Mouse (Mus musculus) layer of hippocampus, adult 8-10 months (tissue): ENCODE data around the gene Zfp13. TPM values are rescaled to one million over a fixed set of nuclear protein-coding genes. Genes with fewer than 3 reads are reported as not detected.
A peak's percentile ranks its signal among the peaks of the same experiment; 100 is the strongest.

Experiments
- DNase-seq, 2 experiments: peaks; one replicate each; pipeline ENCODE4 v3.0.0; 2022; ENCODE audit warnings: low spot score in 2 of 2
- total RNA-seq, 4 experiments: library from RNA; stranded (reverse); gene quantifications; 2 replicates each; pipeline ENCODE4 v1.2.4; 2022

The Zfp13 gene
- total RNA-seq, 4 experiments from 2014 or later = 28.9 to 32.6 (median 31.6) TPM

DNA sequence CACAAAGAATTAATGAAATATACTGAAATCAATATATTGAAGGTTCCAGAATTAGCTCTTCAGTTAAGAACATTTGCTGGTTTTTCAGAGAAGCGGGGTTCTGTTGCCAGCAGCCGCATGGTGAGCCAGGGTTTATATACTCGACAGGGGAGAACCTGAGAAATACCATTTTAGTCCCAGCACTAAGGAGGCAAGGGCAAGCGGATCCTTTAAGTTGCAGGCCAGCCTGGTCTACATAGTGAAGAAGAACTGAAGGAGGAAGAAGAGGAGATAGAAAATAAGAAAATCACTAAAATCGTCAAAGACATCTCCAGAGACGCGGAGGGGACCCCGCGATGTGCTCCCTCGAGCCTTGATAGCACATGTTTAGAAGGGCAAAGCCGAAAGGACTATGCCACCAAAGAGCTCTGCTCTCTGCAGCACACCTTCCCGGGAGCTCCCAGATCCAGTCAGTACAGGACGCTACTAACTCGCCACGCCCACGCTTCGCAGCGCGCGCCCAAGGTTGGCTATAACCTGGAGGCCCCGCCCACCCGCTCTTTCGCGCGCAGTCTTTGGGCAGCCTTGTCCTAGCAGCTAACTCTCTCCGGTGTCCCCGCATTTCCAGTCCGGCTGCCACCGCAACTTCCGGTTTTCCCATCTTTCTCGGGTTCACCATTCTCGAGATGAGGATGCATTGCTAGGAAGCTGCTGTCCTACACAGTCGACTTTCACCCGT lies 6.9 kb downstream of the Zfp13 start:
- peak; percentile 93 to 96 for DNase-seq

- no peak for DNase-seq
These were observed 12.0 kb downstream of the Zfp13 start for GRCm38 (mm10) chr17:23587253-23587652.

GRCm38 (mm10) chr17:23585721-23586491 lies 13.4 kb downstream of the Zfp13 start:
- peak; percentile 62 to 74 for DNase-seq

- DNase-seq = no peak
These were observed 14.5 kb downstream of the Zfp13 start for GRCm38 (mm10) chr17:23584786-23585185.

DNA sequence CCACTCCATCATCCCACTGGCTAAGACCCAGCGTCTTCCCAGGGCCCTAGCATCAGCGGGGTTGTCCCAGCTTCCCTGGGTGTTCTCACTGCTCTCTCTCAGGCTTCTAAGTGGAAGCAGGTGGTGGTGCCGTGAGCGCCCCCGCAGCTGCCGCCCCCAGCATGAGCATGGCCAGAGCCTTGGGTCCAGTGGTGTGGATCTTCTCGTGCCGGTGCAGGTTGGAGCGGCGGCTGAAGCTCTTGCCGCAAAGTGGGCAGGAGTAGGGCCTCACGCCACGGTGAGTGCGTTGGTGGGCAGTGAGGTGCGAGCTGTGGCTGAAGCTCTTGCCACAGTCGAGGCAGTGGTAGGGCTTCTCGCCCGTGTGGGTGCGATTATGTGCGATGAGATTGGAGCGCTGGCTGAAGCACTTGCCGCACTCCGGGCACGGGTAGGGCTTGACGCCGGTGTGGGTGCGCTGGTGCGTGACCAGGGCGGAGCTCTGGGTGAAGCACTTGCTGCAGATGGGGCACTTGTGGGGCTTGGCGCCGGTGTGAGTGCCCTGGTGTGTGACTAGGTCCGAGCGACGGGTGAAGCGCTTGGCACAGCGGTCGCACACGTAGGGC lies 23.2 kb downstream of the Zfp13 start:
- DNase-seq = no peak

- DNase-seq = no peak
These were observed 25.2 kb downstream of the Zfp13 start for GRCm38 (mm10) chr17:23574130-23574529.

DNA sequence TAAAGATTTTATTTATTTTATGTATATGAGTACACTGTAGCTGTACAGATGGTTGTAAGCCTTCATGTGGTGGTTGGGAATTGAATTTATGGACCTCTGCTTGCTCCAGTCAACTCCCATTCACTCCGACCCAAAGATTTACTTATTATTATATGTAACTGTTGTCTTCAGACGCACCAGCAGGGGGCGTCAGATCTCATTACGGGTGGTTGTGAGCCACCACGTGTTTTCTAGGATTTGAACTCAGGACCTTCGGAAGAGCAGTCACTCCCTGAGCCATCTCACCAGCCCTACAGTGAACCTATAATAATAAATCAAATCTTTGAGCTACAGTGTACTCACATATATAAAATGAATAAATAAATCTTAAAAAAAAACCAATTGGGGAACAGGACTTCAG lies 27.2 kb downstream of the Zfp13 start:
- DNase-seq = no peak

DNA sequence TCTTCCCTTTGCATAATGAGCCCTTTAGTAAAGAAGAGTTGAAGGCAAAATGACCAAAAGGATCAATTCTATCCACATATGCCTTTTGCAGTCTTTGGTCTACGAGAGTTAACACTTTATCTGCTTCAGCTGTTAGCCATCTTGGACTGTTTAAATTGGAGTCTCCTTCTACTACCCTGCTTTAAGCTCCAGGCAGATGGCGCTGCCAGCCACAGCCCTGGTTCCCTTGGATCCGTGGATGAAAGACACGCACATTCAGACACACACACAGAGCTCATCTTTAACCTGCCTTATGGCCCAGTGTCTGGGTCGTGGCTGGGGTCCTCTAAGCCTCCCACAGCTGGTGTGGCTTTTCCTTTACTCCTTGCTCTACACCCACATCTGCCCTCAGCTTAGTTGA lies 28.2 kb downstream of the Zfp13 start:
- no peak for DNase-seq

- no peak for DNase-seq
These were observed 29.3 kb downstream of the Zfp13 start for GRCm38 (mm10) chr17:23570017-23570416.

DNA sequence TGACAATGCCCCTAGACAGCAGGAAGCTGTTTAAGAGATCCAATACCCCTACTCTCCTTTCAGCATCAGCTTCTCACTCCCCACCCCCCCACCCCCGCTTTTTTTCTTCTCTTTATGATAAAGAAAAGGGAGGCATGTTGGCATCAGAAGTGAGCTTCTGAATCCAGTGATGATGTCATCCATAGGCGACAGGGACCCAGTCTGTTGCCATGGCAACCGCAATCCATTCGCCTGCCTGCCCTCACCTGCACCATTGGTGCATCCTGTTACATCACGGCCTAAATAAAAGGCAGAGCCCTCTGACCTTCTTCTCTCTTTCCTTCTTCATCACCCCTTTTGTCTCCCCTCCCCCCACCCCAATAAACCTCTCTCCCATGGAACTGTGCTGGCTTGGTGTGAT lies 30.9 kb downstream of the Zfp13 start:
- DNase-seq = no peak

GRCm38 (mm10) chr17:23566787-23567186 lies 32.5 kb downstream of the Zfp13 start:
- no peak for DNase-seq

GRCm38 (mm10) chr17:23564368-23564715 lies 34.9 kb downstream of the Zfp13 start:
- DNase-seq = no peak

DNA sequence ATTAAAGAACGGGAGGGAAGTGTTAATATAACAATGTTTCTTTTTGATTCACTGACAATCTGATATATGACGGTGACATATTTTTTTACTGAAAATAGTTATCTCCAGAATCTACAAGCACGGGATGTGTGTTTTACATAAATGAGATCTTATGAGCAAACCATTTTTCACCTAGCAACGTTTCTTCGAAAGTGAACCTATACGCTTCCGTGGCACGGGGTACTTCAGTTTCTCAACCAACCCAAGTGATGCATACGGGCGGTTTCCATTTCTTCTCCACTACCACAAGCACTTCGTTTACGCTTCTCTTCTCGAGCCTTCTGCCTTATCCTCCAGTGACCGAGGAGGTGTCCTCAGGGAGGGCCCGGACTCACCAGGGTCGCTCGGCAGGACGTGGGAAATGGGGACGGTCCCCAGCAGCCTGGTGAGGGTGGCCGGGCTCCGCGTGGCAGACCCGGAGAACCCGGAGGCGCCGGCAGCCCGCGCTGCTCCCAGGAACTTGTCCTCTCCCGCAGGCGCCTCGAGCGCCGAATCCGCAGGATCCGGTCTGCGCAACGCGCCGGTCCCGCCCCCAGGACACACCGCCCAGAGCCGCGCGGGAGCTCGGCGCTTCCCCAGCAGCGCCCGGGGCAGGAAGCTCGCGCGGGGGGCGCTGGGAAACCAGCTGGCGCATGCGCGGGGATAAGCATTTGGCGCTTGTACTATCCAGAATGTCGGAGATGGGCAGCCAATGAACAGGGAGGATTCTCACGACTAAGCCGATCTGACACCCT lies 35.5 kb downstream of the Zfp13 start, which contains the start of gene Zfp213:
Gene Zfp213, minus strand, starts transcription at position 644 of the 773 bp plus-strand sequence.
- peak; percentile 90 to 93 for DNase-seq

DNA sequence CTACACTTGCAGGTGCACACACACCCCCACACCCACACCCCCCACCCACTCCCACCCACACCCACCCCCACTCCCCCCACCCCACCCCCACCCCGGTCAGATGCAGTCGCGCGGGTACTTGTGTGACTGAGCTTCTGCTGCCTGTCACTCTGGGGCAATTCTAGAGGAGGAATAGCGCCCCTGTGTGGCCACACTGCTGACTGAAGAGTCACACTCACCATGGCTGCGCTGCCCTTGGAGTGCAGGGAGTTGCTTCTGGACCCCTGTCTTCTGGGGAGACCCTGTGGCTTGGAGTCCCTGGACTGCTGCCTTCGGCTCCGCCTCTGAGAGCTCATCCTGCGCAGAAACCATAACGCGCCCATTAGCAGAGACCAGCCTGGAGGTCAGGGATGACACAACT lies 39.5 kb downstream of the Zfp13 start:
- DNase-seq = no peak

DNA sequence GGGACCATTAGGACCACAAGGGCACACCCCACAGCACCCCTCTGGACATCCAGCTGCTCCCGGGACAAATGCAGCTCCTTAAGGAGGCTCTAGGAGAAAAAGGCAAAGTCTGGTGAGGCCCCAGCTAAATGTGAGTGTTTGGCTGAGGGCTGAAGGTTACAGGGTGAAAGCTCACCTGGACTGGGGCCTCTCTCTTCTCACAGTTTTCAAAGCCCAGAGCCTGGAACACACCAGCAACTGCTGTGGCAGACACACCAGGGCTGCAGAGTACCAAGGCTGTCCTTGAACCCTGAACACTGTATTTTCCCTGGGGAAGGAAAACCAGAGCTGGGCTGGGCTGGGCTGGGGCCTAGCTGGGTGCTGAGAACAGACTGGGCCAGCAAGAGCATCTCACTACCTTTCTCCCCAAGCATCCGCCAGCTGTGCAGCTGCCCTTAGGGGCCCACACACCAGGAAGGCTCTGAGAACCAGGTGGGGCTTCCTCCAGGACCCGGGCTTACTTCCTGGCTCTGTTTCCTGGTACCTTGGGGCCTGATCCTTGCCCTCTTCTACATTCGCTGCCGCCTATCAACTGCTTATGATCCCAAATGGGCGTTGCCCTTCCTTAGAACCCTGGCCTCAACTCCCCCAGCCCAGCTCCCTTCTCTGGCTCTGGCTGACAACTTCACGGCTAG lies 43.9 kb downstream of the Zfp13 start:
- no peak for DNase-seq

GRCm38 (mm10) chr17:23554321-23554720 lies 45.0 kb downstream of the Zfp13 start:
- no peak for DNase-seq

GRCm38 (mm10) chr17:23553634-23554120 lies 45.6 kb downstream of the Zfp13 start:
- no peak for DNase-seq

GRCm38 (mm10) chr17:23552896-23553633 lies 46.2 kb downstream of the Zfp13 start:
- DNase-seq = no peak

- no peak for DNase-seq
These were observed 47.3 kb downstream of the Zfp13 start for GRCm38 (mm10) chr17:23551963-23552362.

GRCm38 (mm10) chr17:23551416-23551815 lies 47.9 kb downstream of the Zfp13 start:
- DNase-seq = no peak
